Mouse (Mus musculus) cerebellum, postnatal 36 days (tissue): ENCODE data around the gene Pfn4.
"Not testable (repeated sequence)": the region's sequence is repeated elsewhere in the genome, so short reads cannot be mapped to it uniquely, and the experiment has no call there.

Experiments
- DNase-seq, 2 experiments: peaks; one replicate each; pipeline ENCODE4 v3.0.0; 2021 to 2022; ENCODE audit warnings: mixed read lengths in 2 of 2

Pfn4 gene

DNA sequence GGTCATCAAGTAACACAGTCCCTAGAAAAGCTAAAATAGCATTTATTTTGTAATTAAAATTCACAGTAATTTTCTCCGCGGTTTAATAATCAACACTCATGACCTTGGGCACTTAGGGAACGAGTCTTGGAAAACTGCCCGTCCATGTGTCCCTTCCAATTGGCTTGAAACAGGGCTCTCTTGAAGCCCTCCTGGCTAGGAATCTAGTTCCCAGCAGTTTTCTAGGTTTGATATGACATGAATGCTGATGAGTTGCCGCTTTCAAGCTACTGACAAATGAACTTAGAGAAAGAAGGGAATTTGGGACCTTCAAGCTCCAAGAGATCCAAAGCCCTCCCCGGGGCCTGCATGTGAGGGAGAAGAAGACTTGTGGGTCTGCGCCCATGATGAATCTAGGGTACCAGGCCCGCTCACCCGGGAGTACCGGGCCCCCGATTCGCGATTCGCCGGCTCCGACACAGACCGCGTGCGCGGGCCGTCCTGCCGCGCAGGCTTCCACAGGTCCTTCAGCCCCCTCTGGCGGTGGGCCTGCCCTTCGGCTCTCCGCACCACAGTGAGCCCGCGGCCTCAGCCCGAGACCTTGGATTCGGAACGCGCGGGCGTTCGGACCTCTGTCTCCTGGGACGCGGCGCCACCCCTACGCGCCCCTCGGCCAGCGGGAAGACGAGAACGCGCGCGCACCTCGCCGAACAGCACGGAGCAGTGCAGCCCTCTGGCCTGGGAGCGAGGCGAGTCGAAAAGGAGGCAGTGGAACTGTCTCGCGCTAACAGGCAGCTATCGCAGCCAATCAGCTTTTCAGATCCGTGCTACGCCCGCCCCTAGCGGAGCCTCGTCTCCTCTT, at the start of gene Pfn4, which contains the start of gene Fam228b:
Gene Pfn4, plus strand, starts transcription at position 531 of the 841 bp plus-strand sequence.
Gene Fam228b, minus strand, starts transcription at position 776 of the 841 bp plus-strand sequence.
- DNase-seq: peak; percentile 99

DNA sequence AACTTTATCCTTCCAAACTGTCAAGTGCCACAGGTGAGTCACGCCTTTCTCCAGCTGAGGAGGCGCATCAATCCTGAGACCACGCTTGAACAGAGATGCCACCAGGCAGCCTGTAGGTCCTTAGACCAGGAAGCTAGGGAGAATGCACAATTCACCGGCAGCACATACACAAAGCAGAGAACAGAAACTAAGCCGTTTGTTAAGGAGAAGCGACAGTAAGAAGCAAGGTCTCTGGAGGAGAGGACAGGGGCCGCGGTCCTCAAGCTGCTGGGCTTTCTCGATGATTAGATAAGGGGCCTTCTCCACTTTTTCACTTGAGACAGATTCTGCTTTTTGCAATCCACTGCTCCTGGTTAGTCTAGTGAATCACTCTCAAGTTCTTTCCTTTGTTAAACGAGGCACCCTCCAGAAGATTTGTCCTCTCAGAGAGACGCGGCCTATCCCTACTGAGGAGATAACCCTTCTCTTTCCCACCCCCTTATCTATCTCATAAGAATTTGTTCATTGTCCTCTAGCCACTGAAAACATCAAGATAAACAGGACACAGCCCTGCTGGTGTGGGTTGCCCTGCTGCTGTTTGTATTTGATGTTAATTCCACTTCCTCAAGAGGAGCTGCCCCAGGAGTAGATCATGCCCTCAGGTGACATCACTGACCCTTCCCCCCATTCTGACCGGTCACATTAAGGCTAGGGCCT, 49.6 kb upstream of the Pfn4 start:
- no peak for DNase-seq

DNA sequence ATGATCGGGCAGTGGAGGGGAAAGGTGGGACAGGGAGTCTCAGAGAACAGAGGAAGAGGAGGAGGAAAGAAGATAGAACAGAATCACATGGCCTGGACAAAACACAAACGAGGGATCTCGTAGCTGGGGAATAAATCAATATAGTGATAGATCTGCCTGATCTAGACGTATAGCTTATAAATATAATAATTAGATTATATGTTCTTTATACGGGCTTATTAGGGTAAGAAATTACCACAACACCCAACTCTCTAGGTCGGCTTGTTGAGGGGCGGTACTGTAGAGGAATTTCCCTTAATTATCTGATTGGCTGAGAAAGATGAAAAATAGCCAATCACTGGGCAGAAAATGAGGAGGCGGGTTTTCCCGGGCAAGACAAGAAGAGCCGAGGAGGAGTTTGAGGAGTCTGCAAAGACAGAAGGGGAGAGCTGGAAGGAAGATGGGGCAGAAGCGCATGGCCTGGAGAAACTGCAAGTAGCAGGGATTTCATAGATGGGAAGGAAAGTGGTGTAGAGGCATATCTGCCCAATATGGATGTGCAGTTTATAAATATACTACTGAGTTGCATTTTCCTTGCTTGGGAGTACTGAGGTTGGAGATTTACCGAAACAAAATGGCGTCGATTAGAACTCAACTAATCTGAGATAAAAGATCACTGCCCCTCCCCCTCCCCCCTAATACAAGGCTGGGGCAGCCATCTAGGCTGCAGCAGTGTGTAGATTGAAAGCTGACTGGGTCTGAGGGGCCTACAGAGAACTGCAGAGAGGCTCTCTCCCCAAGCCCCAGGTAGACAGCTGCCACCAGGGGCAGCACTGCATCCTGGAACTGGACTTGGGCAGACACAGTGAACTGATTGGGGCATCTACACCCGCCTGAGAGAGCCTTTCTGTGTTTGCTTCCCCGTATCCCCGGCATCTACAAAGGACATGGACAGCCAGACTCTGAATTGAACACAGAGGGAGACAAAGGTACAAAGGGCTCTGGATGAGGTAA, 48.8 kb upstream of the Pfn4 start:
- DNase-seq: no peak

DNA sequence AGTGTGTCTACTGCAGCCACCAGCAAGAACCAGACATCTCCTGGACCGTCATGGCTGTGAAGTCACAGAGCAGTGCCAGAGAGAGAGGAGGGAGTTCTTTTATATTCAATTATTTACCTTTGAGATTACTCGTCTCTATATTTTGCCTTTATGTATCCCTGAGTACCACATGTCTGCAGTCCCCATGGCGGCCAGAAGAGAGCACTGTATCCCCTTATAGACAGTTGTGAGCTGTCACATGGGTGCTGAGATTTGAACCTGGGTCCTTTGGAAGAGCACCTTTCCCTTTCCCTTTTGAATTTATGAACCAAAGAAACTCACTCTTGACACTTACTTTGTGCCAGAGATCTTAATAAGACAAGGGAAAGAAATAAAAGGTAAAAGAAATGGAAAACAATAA, 39.7 kb upstream of the Pfn4 start:
- no peak for DNase-seq

DNA sequence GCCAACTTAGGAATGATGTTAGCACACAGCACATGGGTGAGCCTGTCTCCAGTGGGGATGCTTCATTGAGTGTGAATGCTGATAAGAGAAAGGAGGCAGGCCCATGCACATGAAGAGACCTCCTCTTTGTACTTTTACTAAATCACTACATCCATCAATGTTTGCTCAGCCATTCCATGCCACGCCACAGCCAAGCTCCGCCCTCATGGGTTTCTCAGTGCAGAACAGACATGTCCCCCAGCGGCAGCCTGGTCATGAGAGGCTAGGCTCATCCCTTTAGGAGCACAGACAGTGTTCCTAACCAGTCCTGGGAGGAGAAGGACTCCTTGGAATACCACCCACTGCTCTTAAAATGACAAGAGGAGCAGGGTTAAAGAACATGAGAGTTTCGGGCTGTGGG, 37.2 kb upstream of the Pfn4 start:
- DNase-seq: no peak

DNA sequence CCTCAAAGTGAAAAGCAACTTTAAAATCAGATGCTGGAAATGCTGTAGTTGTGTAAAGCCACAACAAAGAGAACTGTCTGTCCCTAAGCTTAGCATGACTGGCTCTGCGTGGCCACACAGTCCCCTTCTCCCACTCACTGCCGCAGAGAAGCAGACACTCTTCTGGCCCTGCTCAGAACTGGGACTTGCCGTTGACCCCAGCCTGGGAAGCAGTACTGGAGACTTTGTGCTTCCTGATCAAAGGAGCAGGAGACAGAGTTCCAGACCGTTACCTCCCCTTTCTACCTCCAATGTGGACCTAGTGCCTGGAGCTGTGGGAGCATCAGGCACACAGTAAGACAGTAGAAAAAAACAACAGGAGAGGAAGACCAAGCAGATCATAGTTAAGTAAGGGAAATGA, 36.5 kb upstream of the Pfn4 start:
- no peak for DNase-seq

DNA sequence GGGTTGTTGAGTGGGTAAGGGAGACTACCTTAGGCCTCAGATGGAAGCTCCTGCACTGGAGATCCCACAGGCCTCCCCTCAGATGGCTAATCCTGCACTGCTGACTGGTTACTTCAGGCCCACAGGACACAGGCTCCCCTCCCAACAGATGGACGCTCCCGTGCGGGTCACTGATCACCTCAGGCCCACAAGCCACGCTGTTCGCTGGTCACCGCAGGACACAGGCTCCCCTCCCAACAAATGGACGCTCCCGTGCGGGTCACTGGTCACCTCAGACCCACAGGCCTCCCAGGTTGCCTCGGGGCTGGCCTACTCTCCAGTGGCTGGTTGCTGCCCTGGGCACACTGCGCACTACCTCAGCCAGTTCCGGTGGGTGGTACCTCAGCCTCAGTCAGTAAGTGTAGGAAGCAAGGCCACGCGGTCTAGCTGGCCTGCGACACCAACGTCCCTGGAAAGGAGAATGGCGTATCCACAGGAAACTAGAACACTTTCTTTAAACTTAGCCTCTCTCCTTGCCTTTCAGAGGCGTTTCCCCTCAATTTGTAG, 30.7 kb upstream of the Pfn4 start, which contains the start of gene Fam228a:
Gene Fam228a, minus strand, starts transcription at position 400 of the 546 bp plus-strand sequence.
- DNase-seq: no peak

DNA sequence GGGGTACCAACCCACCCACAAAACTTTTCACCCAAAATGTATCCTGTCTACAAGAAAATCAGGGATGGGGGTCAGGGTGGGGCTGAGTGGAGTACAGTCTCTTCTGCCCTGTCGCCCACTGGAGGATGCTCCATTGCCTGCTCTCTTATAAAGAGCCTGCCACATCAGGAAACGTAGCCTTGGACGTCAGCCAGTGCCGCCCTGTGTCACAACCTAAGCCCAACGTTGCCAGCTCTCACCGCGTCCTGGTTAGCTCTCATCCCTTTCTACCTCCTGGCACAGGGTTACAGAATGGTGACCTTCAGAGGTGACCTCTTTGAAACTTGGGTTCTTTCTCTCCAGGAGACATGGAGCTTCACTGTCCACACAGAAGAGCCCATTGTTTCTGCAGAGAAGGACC, 28.0 kb upstream of the Pfn4 start:
- no peak for DNase-seq

DNA sequence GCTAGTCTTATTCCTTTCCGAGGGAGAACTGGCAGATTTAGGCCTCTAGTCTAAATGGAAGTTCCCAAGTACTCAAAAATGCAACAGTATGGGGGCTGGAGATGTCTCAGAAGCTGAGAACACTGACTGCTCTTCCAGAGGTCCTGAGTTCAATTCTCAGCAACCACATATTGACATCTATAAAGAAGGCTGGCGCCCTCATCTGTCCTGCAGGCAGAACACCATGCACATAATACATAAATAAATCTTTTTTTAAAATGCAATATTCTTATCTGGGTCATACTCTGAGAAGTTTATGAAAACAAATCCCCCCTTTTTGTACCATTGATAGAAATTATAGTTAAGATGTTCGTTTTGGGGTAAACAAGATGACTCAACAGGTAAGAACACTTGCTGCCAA, 26.6 kb upstream of the Pfn4 start:
- DNase-seq: no peak

DNA sequence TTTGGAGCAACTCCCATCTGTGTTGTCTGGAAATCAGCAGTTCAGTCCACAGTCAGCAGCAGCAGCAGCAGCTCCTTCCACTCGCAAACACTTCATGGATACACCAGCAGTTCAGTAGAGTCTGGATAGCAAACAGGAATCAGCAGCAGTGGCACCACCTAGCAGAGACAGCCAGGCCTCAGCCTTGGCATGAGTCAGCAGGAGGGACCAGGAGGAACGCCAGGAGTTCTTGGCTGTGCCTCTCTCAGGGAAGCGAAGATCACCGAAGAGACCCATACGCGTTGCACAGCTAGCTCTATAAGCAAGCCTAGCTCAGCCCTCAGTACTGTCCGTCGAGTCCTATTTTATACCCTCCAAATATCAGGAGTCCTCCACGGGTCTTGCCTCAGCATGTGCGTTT, 24.3 kb upstream of the Pfn4 start:
- no peak for DNase-seq

DNA sequence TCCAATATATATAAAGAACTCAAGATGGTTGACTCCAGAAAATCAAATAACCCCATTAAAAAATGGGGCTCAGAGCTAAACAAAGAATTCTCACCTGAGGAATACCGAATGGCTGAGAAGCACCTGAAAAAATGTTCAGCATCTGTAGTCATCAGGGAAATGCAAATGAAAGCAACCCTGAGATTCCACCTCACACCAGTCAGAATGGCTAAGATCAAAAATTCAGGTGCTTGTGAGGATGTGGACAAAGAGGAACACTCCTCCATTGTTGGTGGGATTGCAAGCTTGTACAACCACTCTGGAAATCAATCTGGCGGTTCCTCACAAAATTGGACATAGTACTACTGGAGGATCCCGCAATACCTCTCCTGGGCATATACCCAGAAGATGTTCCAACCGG, 14.4 kb upstream of the Pfn4 start:
- not testable (repeated sequence) for DNase-seq

DNA sequence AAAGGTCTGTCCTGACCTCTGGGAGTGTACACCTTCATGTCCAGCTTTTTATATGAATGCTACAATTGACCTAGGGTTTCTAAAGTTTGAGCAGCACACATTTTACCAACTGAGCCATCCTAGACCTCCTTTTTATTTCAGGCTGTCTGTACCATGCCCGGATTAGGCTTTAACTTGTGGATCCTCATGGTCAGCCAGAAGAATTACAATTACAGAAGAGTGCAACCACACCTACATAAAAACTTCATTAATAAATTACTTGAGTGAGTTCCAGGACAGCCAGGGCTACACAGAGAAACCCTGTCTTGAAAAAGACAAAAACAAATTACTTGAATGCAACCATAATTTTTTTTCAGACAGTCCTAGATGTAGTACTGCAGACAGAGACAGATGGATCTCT, 11.8 kb upstream of the Pfn4 start:
- DNase-seq: no peak

DNA sequence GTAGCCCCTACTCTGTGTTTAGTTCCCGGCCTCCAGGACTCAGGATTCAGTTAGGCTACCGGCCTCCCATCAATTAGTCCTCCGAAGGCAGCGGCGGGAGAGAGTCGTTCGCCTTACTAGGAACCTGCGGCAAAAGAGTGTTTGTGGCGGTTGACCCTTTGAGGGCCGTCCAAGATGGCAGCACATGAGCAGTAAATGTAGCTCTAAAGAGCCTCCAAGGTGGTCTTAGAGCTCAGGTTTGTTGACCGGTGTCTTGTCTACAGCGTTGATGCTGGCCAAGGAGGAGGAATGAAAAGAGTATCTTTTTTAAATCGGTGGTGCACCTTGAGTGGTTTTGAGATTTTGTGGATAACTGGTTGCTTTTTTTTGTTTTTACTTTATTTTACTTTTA, 506 bp downstream of the Pfn4 start:
- DNase-seq: no peak

DNA sequence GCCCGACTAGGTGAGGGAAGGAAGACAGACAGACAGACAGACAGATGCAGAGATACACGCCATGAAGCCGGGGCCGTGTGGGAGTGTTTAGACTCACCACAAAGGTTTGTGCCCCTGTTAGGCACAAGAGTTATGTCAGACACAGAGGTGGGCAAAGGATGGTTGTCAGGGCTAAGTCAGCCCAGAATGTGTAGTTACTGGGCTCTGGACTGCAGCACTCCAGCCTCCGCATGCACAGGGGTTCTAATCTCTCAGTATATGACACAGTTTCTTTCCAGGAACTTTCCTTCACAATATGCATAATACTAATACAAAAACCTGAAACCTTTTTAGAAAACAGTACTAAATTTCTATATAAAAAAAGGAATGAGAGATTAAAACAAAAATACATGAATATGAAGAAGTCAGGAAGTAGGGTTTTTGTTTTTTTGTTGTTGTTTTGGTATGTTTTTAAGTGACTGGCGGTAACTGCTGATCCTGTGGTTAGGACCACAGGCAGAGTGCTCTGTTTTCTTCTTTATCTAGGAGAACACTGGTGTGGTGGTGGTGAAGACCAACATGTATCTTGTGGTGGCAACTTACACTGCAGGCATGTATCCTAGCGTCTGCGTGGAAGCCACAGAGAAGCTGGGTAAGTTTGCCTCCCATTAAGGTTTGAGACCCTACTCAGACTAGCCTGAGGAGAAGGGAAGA, 6.2 kb downstream of the Pfn4 start:
- no peak for DNase-seq

DNA sequence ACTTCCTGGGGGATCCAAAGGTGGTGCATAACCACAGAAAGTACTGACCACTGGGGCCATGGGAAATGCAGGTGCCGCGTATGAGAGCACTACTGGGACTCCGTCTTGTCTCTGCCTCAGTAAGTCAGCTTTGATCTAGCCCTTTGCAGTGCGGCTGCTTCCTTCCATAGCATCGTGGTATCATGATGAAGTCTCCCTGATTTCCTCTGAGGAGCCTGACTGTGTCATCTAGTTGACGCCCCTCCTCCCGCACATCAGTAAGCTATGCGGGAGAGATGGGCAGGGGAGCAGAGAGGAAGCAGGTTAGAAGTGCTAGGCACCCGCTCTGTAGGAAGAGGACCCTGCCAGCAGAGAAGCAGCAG, 6.7 kb downstream of the Pfn4 start:
- no peak for DNase-seq

DNA sequence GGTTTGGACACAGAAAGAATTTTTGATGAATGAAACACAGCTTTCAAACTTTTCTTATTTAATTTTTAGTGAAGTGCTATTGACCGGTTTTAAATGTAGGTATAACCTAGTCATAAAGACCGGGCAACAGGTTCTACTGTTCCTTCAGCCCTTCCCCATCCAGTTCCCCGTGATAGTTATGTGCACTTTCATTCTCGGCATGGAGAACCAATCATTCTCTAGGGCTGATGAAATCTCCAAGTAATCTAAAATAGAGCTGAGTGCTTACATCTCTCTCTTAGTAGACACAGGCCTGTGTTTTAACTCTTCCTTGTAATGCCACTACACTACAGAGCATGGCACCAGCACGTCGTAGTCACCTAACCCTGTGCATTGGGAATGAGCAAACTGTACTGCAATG, 8.9 kb downstream of the Pfn4 start:
- no peak for DNase-seq

DNA sequence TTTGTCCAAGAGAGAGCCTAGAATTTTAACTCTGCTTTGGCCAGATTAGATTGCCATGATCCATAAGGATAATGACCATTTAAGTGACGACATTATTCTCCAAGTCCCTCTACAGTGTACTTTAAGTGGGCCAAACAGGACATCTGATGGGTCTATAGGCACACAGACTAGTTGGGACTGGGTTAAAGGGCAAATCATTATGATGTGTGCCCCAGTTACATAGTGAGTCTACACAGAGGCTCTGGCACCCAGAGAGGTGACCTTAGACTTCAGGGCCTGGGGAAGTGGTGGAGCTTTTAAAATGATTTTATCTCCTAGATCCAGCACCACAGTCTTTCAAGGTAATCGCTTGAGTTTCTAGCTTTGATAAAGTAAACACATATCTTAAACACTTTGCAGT, 11.4 kb downstream of the Pfn4 start:
- DNase-seq: no peak

DNA sequence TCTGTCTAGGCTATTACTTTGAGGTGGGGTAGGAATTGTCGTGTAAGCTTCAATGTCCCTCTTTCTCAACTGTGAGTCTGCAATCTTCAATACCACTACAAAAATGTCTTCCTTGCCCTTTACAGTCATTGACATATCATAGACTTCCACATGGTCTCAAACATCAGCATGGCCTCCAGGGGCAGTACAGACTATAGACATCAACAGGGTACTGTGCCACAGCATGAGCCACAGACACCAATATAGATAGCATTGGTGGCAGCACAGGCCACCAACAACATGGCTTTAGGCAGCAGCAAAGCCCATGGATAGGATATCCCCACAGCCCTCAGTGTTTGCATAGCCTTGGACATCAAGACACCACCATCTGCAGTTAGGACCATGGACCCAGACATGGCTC, 12.4 kb downstream of the Pfn4 start:
- no peak for DNase-seq

DNA sequence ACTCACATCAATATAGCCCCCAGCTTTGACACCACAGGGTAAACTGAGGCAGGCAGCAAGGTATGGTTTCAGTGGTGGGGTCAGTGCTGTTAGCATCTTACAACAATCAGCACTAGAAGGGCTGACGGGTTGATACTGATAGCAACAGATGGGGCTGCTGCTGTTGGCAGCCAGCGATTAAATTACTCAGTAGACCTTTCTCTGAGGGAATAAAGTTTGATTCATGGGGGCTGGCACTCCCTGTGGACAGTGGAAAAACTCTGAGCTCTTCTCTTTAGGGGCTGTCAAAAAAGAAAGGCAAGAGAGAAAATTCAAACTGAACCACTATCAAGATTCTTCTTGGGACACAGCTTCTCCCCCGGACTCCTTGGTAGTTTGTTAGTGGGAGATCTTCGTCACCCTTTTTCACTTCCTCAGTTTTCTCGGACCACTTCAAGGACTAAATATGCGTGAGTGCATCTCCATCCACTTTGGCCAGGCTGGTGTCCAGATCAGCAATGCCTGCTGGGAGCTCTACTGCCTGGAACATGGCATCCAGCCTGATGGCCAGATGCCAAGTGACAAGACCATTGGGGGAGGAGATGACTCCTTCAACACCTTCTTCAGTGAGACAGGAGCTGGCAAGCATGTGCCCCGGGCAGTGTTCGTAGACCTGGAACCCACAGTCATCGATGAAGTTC, 13.0 kb downstream of the Pfn4 start:
- peak; percentile 14 to 31 for DNase-seq

DNA sequence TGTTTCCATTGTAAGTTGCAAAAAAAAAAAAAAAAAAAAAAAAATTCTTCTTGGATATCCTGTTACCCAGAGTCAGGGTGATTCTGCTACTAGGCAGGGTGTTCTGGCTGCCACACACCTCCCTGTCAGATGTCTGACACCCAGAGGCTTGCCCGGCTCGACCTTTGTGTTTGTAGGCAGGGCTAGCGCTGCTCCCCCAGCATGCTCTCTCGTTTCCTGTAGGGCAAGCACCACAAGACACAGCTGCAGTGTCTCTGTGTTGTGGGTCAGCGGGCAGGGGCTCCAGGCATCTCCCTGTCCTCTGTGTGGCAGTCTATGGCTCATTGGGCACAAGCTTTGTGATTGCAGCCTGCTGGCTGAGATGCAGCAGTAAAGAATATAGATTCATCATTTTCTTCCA, 14.8 kb downstream of the Pfn4 start:
- DNase-seq: no peak

DNA sequence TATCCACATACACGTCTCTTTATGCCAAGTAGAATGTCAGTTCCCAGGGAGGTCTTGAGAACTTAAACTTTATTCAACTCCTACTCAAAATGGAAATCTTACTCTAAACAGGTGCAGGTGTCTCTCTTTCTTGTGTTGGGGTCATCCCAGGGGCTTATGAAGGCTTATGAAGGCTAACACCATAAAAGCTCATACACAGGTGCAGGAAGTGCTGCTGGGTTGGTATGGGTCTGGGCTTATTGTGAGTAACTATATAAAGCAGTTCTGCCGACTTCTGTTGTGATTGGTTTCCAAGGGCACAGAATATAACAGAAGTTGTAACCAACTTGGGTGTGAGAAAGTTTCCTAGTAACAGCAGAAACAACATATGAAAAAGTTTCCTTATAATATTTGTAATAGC, 15.6 kb downstream of the Pfn4 start:
- no peak for DNase-seq

DNA sequence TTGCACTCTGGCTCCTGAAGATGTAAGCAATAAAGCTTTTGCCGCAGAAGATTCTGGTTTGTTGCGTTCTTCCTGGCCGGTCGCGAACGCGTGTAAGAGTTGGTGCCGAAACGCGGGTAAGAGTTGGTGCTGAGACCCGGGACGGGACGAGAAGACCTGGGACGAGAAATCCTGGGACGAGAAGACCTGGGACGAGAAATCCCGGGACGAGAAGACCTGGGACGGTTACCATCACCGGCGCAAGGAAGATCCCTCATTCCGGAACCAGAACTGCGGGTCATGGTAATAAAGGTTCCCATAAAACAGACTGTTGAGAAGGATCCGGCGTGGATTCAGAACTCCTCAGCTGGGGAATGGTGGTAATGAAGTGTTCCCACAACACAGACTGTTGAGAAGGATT, 19.3 kb downstream of the Pfn4 start:
- not testable (repeated sequence) for DNase-seq
